Mouse (Mus musculus) neural tube, embryonic 15.5 days (tissue): ENCODE results near the gene Wdr41. TPM values are rescaled to one million over a fixed set of nuclear protein-coding genes. Genes with fewer than 3 reads are reported as not detected.

ENCODE experiments used
- polyA plus RNA-seq: library from polyadenylated mRNA; unstranded; fragments of >200 nt; fragmentation: Nextera tagmentation; extraction: Ambion mirVana; gene quantifications from 2 replicates; pipeline ENCODE4 v1.2.1, GENCODE M21; 2015

Gene Wdr41
- polyA plus RNA-seq, 1 experiment from 2014 or later: 27.5 TPM

Other genes starting within 250 kb of the Wdr41 start
- gene Tbca, start 187.4 kb upstream of the Wdr41 start, polyA plus RNA-seq: 253 and 302 TPM in 2 replicates
- gene Otp, start 100.7 kb upstream of the Wdr41 start, polyA plus RNA-seq: 6.9 and 7.0 TPM in 2 replicates